Mouse (Mus musculus) erythroblast, embryonic 14.5 days (primary cell): ENCODE data around the gene Vwf. TPM values are rescaled to one million over a fixed set of nuclear protein-coding genes. Genes with fewer than 3 reads are reported as not detected.

Experiments used
- H3K27me3 ChIP-seq: 2 replicates; pipeline ENCODE4 v1.6.1; 2012; ENCODE audit warnings: inconsistent platforms; ENCODE audit not compliant: control insufficient read depth
- H3K36me3 ChIP-seq: 2 replicates; pipeline ENCODE4 v1.6.1; 2012; ENCODE audit warnings: mild to moderate bottlenecking, inconsistent platforms; ENCODE audit not compliant: control insufficient read depth
- H3K4me1 ChIP-seq: 2 replicates; pipeline ENCODE4 v1.6.1; 2012; ENCODE audit warnings: inconsistent platforms; ENCODE audit not compliant: control insufficient read depth
- H3K4me3 ChIP-seq: replicated peaks from 2 replicates; pipeline ENCODE3; 2012; ENCODE audit warnings: moderate library complexity, mild to moderate bottlenecking, inconsistent platforms
- H3K9me3 ChIP-seq: 2 replicates; pipeline ENCODE4 v1.6.1; 2012; ENCODE audit warnings: low read length, inconsistent platforms, mixed read lengths; ENCODE audit not compliant: control insufficient read depth
- GATA1 ChIP-seq: IDR thresholded peaks from 2 replicates; pipeline ENCODE4 v1.6.1; 2012; ENCODE audit warnings: low read length, inconsistent platforms, mixed read lengths
- TAL1 ChIP-seq: IDR thresholded peaks from 3 replicates; pipeline ENCODE4 v1.6.1; 2012; ENCODE audit warnings: low read length, inconsistent platforms, mixed read lengths
- polyA plus RNA-seq: library from polyadenylated mRNA; stranded (reverse); fragments of >175 nt; gene quantifications from 2 replicates; pipeline ENCODE4 v1.2.3, GENCODE M21; 2012

Gene Vwf
- polyA plus RNA-seq, 1 experiment, result 0.35 TPM

- Histone ChIP-seq H3K36me3 (peaks cover 31% of the 10 kb centered on the region), H3K9me3 (no peaks in the 10 kb centered on the region), H3K4me1 (peaks cover 45% of the 10 kb centered on the region), H3K27me3 (no peaks in the 10 kb centered on the region), H3K4me3 (no peak overlapping the region)
- TF ChIP-seq TAL1 (no peak), GATA1 (no peak)
These were observed 31.5 kb downstream of the Vwf start for GRCm38 (mm10) chr6:125577882-125578646.

- Histone ChIP-seq H3K27me3 (no peaks in the 10 kb centered on the region), H3K4me1 (peaks cover 44% of the 10 kb centered on the region), H3K9me3 (no peaks in the 10 kb centered on the region), H3K36me3 (peaks cover 31% of the 10 kb centered on the region), H3K4me3 (no peak overlapping the region)
- TF ChIP-seq TAL1, result no peak
- TF ChIP-seq GATA1, result no peak
These were observed 32.1 kb downstream of the Vwf start for GRCm38 (mm10) chr6:125578647-125579011.

GRCm38 (mm10) chr6:125579864-125580263 is 33.3 kb downstream of the Vwf start:
- Histone ChIP-seq H3K4me3 (no peak overlapping the region), H3K27me3 (no peaks in the 10 kb centered on the region), H3K4me1 (peaks cover 42% of the 10 kb centered on the region), H3K36me3 (peaks cover 20% of the 10 kb centered on the region), H3K9me3 (no peaks in the 10 kb centered on the region)
- TF ChIP-seq GATA1 (no peak), TAL1 (no peak)

- Histone ChIP-seq H3K36me3 (peaks cover 3% of the 10 kb centered on the region), H3K4me3 (no peak overlapping the region), H3K4me1 (peaks cover 31% of the 10 kb centered on the region), H3K9me3 (no peaks in the 10 kb centered on the region), H3K27me3 (peaks cover 3% of the 10 kb centered on the region; the same call in 1 of the 2 replicates)
- TF ChIP-seq GATA1, result no peak
- no peak for TF ChIP-seq TAL1
These were observed 37.1 kb downstream of the Vwf start for GRCm38 (mm10) chr6:125583666-125584065.

GRCm38 (mm10) chr6:125584266-125584665 is 37.7 kb downstream of the Vwf start:
- H3K4me3 ChIP-seq, result no peak overlapping the region
- H3K27me3 ChIP-seq, result peaks cover 3% of the 10 kb centered on the region; the same call in 1 of the 2 replicates
- TF ChIP-seq TAL1, result no peak
- no peak for TF ChIP-seq GATA1
- H3K36me3 ChIP-seq, result no peaks in the 10 kb centered on the region; the same call in none of the 2 replicates
- no peaks in the 10 kb centered on the region for H3K9me3 ChIP-seq
- peaks cover 29% of the 10 kb centered on the region for H3K4me1 ChIP-seq

- Histone ChIP-seq H3K4me1 (peaks cover 29% of the 10 kb centered on the region), H3K27me3 (peaks cover 3% of the 10 kb centered on the region; the same call in 1 of the 2 replicates), H3K9me3 (no peaks in the 10 kb centered on the region), H3K4me3 (no peak overlapping the region), H3K36me3 (no peaks in the 10 kb centered on the region; the same call in 1 of the 2 replicates)
- TF ChIP-seq TAL1 (no peak), GATA1 (no peak)
These were observed 39.0 kb downstream of the Vwf start for GRCm38 (mm10) chr6:125585579-125585978.

GRCm38 (mm10) chr6:125586042-125586566 is 39.5 kb downstream of the Vwf start:
- TF ChIP-seq TAL1 (no peak), GATA1 (no peak)
- Histone ChIP-seq H3K9me3 (no peaks in the 10 kb centered on the region), H3K4me3 (no peak overlapping the region), H3K4me1 (peaks cover 29% of the 10 kb centered on the region), H3K36me3 (no peaks in the 10 kb centered on the region; the same call in 1 of the 2 replicates), H3K27me3 (peaks cover 3% of the 10 kb centered on the region; the same call in 1 of the 2 replicates)

- Histone ChIP-seq H3K4me1 (peaks cover 25% of the 10 kb centered on the region), H3K36me3 (no peaks in the 10 kb centered on the region; the same call in 1 of the 2 replicates), H3K4me3 (no peak overlapping the region), H3K9me3 (no peaks in the 10 kb centered on the region), H3K27me3 (peaks cover 3% of the 10 kb centered on the region; the same call in 1 of the 2 replicates)
- TF ChIP-seq GATA1 (no peak), TAL1 (no peak)
These were observed 41.7 kb downstream of the Vwf start for GRCm38 (mm10) chr6:125588241-125588640.

GRCm38 (mm10) chr6:125589075-125589474 is 42.5 kb downstream of the Vwf start:
- H3K9me3 ChIP-seq, result no peaks in the 10 kb centered on the region
- peaks cover 18% of the 10 kb centered on the region for H3K4me1 ChIP-seq

More at GRCm38 (mm10) chr6:125589075-125589474, 42.5 kb downstream of the Vwf start:
- Histone ChIP-seq H3K27me3 (peaks cover 3% of the 10 kb centered on the region; the same call in 1 of the 2 replicates), H3K36me3 (no peaks in the 10 kb centered on the region; the same call in 1 of the 2 replicates), H3K4me3 (no peak overlapping the region)
- TF ChIP-seq GATA1 (no peak), TAL1 (no peak)
